Mouse (Mus musculus) 3134 (cell line): Measurements from ENCODE around the gene Mettl6.
"Not testable (repeated sequence)": the region's sequence is repeated elsewhere in the genome, so short reads cannot be mapped to it uniquely, and the experiment has no call there.

ENCODE experiments used
- DNase-seq: peaks from one replicate; pipeline ENCODE4 v3.0.0-alpha.2; 2011; ENCODE audit warnings: low spot score; ENCODE audit not compliant: insufficient read length; ENCODE audit errors: extremely low read depth

Gene Mettl6

GRCm38 (mm10) chr14:31482417-31482816 is 12.4 kb downstream of the Mettl6 start:
- DNase-seq = no peak

- no peak for DNase-seq
Measured at GRCm38 (mm10) chr14:31473297-31473696, 21.5 kb downstream of the Mettl6 start.

- no peak for DNase-seq
Measured at GRCm38 (mm10) chr14:31472451-31473061, 22.3 kb downstream of the Mettl6 start.

GRCm38 (mm10) chr14:31469711-31470110 is 25.1 kb downstream of the Mettl6 start:
- DNase-seq = no peak

GRCm38 (mm10) chr14:31464176-31464575 is 30.7 kb downstream of the Mettl6 start:
- no peak for DNase-seq

GRCm38 (mm10) chr14:31462886-31463285 is 32.0 kb downstream of the Mettl6 start:
- DNase-seq = no peak

- DNase-seq = peak; percentile 32
Measured at GRCm38 (mm10) chr14:31462226-31462625, 32.6 kb downstream of the Mettl6 start.

GRCm38 (mm10) chr14:31458006-31458405 is 36.8 kb downstream of the Mettl6 start:
- no peak for DNase-seq

- DNase-seq = no peak
Measured at GRCm38 (mm10) chr14:31456064-31456721, 38.6 kb downstream of the Mettl6 start.

- DNase-seq = no peak
Measured at GRCm38 (mm10) chr14:31454849-31455566, 39.8 kb downstream of the Mettl6 start.

- DNase-seq = not testable (repeated sequence)
Measured at GRCm38 (mm10) chr14:31453946-31454345, 40.9 kb downstream of the Mettl6 start.

GRCm38 (mm10) chr14:31448994-31449393 is 45.8 kb downstream of the Mettl6 start:
- DNase-seq = no peak

- DNase-seq = no peak
Measured at GRCm38 (mm10) chr14:31443616-31444015, 51.2 kb downstream of the Mettl6 start.

- no peak for DNase-seq
Measured at GRCm38 (mm10) chr14:31440725-31441124, 54.1 kb downstream of the Mettl6 start.

GRCm38 (mm10) chr14:31440230-31440629 is 54.6 kb downstream of the Mettl6 start:
- DNase-seq = no peak

GRCm38 (mm10) chr14:31439279-31439678 is 55.6 kb downstream of the Mettl6 start:
- DNase-seq = no peak

- DNase-seq = no peak
Measured at GRCm38 (mm10) chr14:31437826-31438529, 56.9 kb downstream of the Mettl6 start.

GRCm38 (mm10) chr14:31435930-31436693 is 58.7 kb downstream of the Mettl6 start, which contains the start of gene Sh3bp5:
Gene Sh3bp5, minus strand, starts transcription at chr14:31436078.
- peak; percentile 89 for DNase-seq

- no peak for DNase-seq
Measured at GRCm38 (mm10) chr14:31435018-31435915, 59.6 kb downstream of the Mettl6 start.
